Mouse (Mus musculus): ENCODE results near the gene Ntpcr.

- TF ChIP-seq CTCF (IDR thresholded peaks at IDR 0.05; ENCODE audit: control insufficient read depth, insufficient read depth, low read length) (no peak), POLR2A (IDR thresholded peaks at IDR 0.05; ENCODE audit: borderline replicate concordance, control insufficient read depth, low read depth, low read length) (no peak)
Measured at GRCm38 (mm10) chr8:125786886-125787285, 57.1 kb downstream of the Ntpcr start.
